Mouse (Mus musculus) olfactory bulb, adult 2 months (tissue): ENCODE results near the gene Tmem266.

ENCODE experiments used
- CTCF ChIP-seq: fragments of 200-500 bp; IDR thresholded peaks from 2 replicates; pipeline ENCODE4 v1.5.1; 2012; ENCODE audit warnings: low read depth, mild to moderate bottlenecking, low read length, moderate library complexity; ENCODE audit not compliant: insufficient read depth
- POLR2A ChIP-seq: fragments of 200-500 bp; IDR thresholded peaks from 2 replicates; pipeline ENCODE4 v1.6.1; 2012; ENCODE audit warnings: mild to moderate bottlenecking, low read depth, low read length, moderate library complexity; ENCODE audit not compliant: insufficient read depth

GRCm38 (mm10) chr9:55432306-55433289 lies 105.9 kb downstream of the Tmem266 start:
- TF ChIP-seq CTCF = no peak
- TF ChIP-seq POLR2A = no peak
